Mouse (Mus musculus) adrenal gland, adult 8-10 months (tissue): ENCODE results near the gene Il5ra. TPM values are rescaled to one million over a fixed set of nuclear protein-coding genes. Genes with fewer than 3 reads are reported as not detected.
A peak's percentile ranks its signal among the peaks of the same experiment; 100 is the strongest.

Source experiments
- DNase-seq: peaks from one replicate; pipeline ENCODE4 v3.0.0; 2022
- total RNA-seq, 4 experiments: library from RNA; stranded (reverse); gene quantifications; 2 replicates each; pipeline ENCODE4 v1.2.4; 2022

The Il5ra gene
- total RNA-seq, 4 experiments from 2014 or later: 0.13 TPM; not detected in 3

DNA sequence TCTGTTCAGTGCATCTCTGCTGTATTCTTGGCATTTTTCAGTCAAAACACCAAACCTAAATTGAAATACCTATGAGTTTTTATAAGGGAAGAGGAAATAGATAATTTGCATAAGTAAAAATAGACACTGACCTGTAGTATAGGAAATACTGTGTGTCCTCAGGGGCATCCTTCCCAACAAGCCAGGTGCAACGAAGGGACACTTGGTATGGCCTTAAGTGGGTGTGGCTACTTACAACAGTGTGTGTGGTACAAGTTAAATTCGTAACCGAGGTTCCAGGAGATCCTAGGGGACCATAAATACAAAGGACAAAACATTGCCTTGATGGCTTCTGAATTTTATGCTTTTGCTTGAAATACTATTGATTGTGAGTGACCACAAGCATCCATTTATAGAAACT is 10.6 kb downstream of the Il5ra start:
- no peak for DNase-seq

- no peak for DNase-seq
Measured at GRCm38 (mm10) chr6:106732563-106732962, 16.3 kb downstream of the Il5ra start.

DNA sequence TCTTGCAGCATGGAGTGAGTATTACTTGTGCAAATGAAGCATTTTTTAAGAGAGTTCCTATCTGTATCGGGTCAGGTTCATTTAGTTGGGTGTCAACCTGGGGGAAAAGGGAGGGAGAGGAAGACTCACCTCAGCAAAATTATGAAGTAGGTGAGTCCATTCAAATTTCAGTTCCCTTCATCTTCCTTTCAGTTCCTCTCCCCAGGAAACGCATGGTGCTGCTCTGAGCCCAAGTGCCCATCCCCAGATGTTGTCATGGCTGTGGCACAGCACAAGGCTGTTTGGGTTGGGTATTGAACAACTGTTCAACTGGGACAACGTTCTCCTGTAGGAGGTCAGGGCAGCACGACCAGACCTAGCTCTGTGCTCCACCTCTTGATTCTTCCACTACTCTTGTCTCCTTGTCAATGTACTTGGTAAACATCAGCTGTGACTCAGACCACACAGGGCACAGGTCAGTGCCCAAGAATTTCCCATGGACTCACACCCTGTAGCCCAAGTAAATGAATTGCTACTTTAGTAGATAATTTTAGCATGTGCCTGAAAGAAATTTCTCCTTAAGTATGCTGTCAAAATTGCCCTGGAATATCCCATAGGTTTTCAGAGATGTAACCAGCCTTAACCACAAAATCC is 19.0 kb downstream of the Il5ra start:
- DNase-seq: no peak

DNA sequence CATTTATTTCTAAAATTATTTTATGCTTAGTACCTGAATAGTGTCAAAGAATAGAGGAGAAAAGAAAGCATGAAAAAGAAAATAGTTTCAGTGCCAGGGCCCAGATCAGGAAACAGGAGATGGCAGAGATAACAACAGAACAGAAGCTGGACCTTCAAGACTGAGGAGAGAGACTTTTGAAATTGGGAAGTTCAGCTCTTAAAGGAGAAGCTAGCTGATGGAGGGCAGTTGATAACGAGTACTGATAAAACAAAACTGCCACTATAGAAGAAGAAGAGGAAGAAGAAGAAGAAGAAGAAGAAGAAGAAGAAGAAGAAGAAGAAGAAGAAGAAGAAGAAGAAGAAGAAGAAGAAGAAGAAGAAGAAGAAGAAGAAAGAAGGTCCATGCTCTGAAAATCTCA is 21.1 kb downstream of the Il5ra start:
- DNase-seq: no peak

DNA sequence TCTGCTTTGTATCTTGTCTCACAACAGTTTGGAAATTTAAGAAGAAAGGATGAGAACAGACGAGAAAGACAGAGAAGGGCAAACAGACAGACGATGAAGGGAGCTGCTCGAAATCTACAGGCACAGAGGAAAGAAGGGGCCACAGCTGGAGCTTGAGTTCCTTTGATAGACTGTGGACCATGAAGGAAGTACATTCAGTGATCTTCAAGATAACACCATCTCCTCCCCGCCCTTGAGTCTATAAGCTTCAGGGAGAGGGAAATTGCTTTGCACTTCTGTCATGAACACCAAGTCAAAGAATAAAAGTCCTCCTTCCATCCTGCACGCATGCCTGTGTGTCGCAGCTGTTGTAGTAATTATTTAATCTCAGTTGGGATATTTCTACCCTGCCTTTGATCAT is 22.8 kb downstream of the Il5ra start:
- no peak for DNase-seq

GRCm38 (mm10) chr6:106725642-106726041 is 23.2 kb downstream of the Il5ra start:
- DNase-seq: no peak

DNA sequence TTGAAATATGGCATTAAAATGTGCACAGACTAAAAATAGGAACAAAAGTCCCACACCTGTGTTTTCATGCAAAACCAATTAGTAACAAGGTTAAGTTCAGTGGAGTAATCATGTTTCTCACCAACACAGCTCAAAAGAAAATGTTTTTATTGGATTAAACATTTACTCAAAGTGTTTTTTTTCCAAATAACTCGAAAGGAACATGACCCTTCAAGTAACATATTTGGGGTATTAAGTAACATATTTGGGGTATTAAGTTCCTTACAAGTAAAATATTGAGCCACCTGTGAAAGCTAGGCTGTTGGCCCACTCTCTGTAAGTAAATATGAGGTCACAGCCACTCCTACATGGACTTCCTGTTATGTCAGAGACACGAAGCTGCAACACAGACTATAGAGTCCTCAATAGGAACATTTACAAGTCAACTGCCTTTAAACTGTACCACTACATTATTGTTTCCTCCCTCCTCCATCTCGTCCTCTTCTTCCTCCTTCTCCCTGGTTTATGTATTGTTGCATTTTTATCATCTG is 43.3 kb downstream of the Il5ra start:
- DNase-seq: no peak

- no peak for DNase-seq
Measured at GRCm38 (mm10) chr6:106701931-106702330, 46.9 kb downstream of the Il5ra start.

DNA sequence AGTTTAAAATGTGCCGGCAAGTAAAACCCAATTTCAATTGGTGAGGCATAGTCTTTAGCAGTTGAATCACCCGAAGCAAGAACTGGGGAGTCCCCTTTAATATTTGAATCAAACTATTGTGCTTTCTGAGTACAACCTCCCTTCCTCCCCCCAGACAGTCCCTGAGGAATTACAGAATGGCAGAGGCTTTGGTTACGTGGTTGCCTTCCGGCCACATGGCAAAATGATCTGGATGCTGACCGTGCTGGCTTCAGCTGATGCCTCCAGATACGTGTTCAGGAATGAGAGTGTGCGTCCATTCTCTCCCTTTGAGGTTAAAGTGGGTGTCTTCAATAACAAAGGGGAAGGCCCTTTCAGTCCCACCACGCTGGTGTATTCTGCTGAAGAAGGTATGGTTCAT is 73.3 kb downstream of the Il5ra start:
- no peak for DNase-seq

DNA sequence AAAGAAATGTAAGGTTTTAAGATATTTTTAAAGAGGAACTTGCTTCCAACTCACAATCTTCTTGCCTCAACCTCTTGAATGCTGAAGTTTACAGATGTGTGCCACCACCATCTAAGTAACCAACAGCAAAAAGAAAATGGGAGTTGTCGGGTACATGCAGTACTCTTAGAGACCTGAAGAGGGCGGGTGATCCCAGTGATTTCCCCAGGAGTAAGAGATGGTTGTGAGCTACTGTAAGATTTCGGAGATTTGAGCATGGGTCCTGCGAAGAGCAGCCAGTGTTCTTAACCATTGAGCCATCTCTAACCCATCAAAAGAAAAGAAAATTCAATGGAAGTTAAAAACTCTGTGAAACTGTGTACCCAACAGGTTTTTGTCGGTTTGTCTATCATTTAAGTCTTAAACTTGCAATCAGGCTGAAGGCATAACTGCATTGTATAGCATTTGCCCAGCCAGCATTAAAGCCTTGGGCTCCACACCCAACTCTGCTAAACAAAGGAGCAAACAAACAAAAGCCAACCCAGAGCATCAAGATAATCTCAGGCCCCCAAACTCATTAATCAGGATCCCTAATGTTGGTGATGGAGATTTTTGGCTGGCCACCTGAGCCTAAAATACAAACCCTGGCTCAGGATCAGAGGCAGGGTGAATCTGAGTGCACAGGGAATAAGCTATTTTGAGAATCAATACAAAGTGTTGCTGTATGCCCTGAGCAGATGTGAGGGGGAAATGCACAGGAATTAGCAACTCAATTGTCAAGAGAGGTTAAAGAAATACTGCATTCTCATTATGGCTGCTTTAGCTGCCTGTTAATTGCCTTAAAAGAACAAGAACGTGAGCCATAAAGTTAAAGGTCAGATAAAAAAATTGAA is 84.8 kb downstream of the Il5ra start:
- peak; percentile 19 for DNase-seq

Other genes starting within 250 kb of the Il5ra start
- gene Trnt1, start 20.1 kb upstream of the Il5ra start, total RNA-seq: 10 to 100 TPM; 47.8 to 64.1 (median 55.2) TPM
- 10 to 100 TPM; 73.5 to 79.2 (median 73.9) TPM for gene Crbn, start 51.0 kb upstream of the Il5ra start, total RNA-seq